Mouse (Mus musculus): Measurements from ENCODE around the gene Trpm1. TPM values are rescaled to one million over a fixed set of nuclear protein-coding genes. Genes with fewer than 3 reads are reported as not detected.

The Trpm1 gene
- polyA plus RNA-seq, 1 experiment = 0.16 TPM

GRCm38 (mm10) chr7:64196114-64196513 lies 42.5 kb downstream of the Trpm1 start:
- peaks cover 12% of the 10 kb centered on the region for H3K27me3 ChIP-seq (replicated peaks)
- no peaks in the 10 kb centered on the region for H3K36me3 ChIP-seq (replicated peaks; ENCODE audit: low read length)
- H3K9me3 ChIP-seq = no peaks in the 10 kb centered on the region
- TF ChIP-seq FLI1 (IDR thresholded peaks at IDR 0.05; ENCODE audit: low read length) = no peak
- TF ChIP-seq GATA1 (IDR thresholded peaks at IDR 0.05; ENCODE audit: borderline replicate concordance, low read length) = no peak
- H3K4me1 ChIP-seq = peaks cover 16% of the 10 kb centered on the region
- no peak overlapping the region for H3K4me3 ChIP-seq (replicated peaks)

- H3K9me3 ChIP-seq = no peaks in the 10 kb centered on the region
- no peak overlapping the region for H3K4me3 ChIP-seq (replicated peaks)
- no peak for TF ChIP-seq FLI1 (IDR thresholded peaks at IDR 0.05; ENCODE audit: low read length)
- TF ChIP-seq GATA1 (IDR thresholded peaks at IDR 0.05; ENCODE audit: borderline replicate concordance, low read length) = no peak
- H3K4me1 ChIP-seq = no peaks in the 10 kb centered on the region
- no peaks in the 10 kb centered on the region for H3K36me3 ChIP-seq (replicated peaks; ENCODE audit: low read length)
- peaks cover 2% of the 10 kb centered on the region for H3K27me3 ChIP-seq (replicated peaks)
Observed at GRCm38 (mm10) chr7:64208700-64209099, 55.1 kb downstream of the Trpm1 start.

GRCm38 (mm10) chr7:64212870-64213269 lies 59.2 kb downstream of the Trpm1 start:
- Histone ChIP-seq H3K27me3 (replicated peaks) (peaks cover 7% of the 10 kb centered on the region), H3K9me3 (no peaks in the 10 kb centered on the region), H3K4me1 (peaks cover 8% of the 10 kb centered on the region), H3K36me3 (replicated peaks; ENCODE audit: low read length) (no peaks in the 10 kb centered on the region), H3K4me3 (replicated peaks) (no peak overlapping the region)
- TF ChIP-seq FLI1 (IDR thresholded peaks at IDR 0.05; ENCODE audit: low read length) (no peak), GATA1 (IDR thresholded peaks at IDR 0.05; ENCODE audit: borderline replicate concordance, low read length) (no peak)

- TF ChIP-seq GATA1 (IDR thresholded peaks at IDR 0.05; ENCODE audit: borderline replicate concordance, low read length) (no peak), FLI1 (IDR thresholded peaks at IDR 0.05; ENCODE audit: low read length) (no peak)
- H3K4me3 ChIP-seq (replicated peaks) = no peak overlapping the region
Observed at GRCm38 (mm10) chr7:64214066-64214465, 60.4 kb downstream of the Trpm1 start.

GRCm38 (mm10) chr7:64215613-64216012 lies 62.0 kb downstream of the Trpm1 start:
- H3K9me3 ChIP-seq = no peaks in the 10 kb centered on the region
- H3K36me3 ChIP-seq (replicated peaks; ENCODE audit: low read length) = no peaks in the 10 kb centered on the region
- peaks cover 10% of the 10 kb centered on the region for H3K27me3 ChIP-seq (replicated peaks)
- no peak for TF ChIP-seq FLI1 (IDR thresholded peaks at IDR 0.05; ENCODE audit: low read length)
- TF ChIP-seq GATA1 (IDR thresholded peaks at IDR 0.05; ENCODE audit: borderline replicate concordance, low read length) = no peak
- no peak overlapping the region for H3K4me3 ChIP-seq (replicated peaks)
- H3K4me1 ChIP-seq = peaks cover 8% of the 10 kb centered on the region

More at GRCm38 (mm10) chr7:64214066-64214465, 60.4 kb downstream of the Trpm1 start:
- no peaks in the 10 kb centered on the region for H3K36me3 ChIP-seq (replicated peaks; ENCODE audit: low read length)
- no peaks in the 10 kb centered on the region for H3K9me3 ChIP-seq
- peaks cover 6% of the 10 kb centered on the region for H3K27me3 ChIP-seq (replicated peaks)
- peaks cover 8% of the 10 kb centered on the region for H3K4me1 ChIP-seq

GRCm38 (mm10) chr7:64217428-64217827 lies 63.8 kb downstream of the Trpm1 start:
- TF ChIP-seq FLI1 (IDR thresholded peaks at IDR 0.05; ENCODE audit: low read length) (no peak), GATA1 (IDR thresholded peaks at IDR 0.05; ENCODE audit: borderline replicate concordance, low read length) (no peak)
- no peaks in the 10 kb centered on the region for H3K36me3 ChIP-seq (replicated peaks; ENCODE audit: low read length)
- peaks cover 10% of the 10 kb centered on the region for H3K27me3 ChIP-seq (replicated peaks)
- H3K9me3 ChIP-seq = no peaks in the 10 kb centered on the region
- peaks cover 8% of the 10 kb centered on the region for H3K4me1 ChIP-seq
- H3K4me3 ChIP-seq (replicated peaks) = no peak overlapping the region

GRCm38 (mm10) chr7:64219765-64220164 lies 66.1 kb downstream of the Trpm1 start:
- no peaks in the 10 kb centered on the region for H3K9me3 ChIP-seq
- H3K4me3 ChIP-seq (replicated peaks) = no peak overlapping the region
- TF ChIP-seq GATA1 (IDR thresholded peaks at IDR 0.05; ENCODE audit: borderline replicate concordance, low read length) = no peak
- TF ChIP-seq FLI1 (IDR thresholded peaks at IDR 0.05; ENCODE audit: low read length) = no peak
- H3K27me3 ChIP-seq (replicated peaks) = peaks cover 8% of the 10 kb centered on the region
- peaks cover 8% of the 10 kb centered on the region for H3K4me1 ChIP-seq
- no peaks in the 10 kb centered on the region for H3K36me3 ChIP-seq (replicated peaks; ENCODE audit: low read length)

- Histone ChIP-seq H3K4me3 (replicated peaks) (no peak overlapping the region), H3K36me3 (replicated peaks; ENCODE audit: low read length) (no peaks in the 10 kb centered on the region), H3K27me3 (replicated peaks) (peaks cover 9% of the 10 kb centered on the region), H3K4me1 (no peaks in the 10 kb centered on the region; the same call in 1 of the 2 replicates), H3K9me3 (peaks cover 3% of the 10 kb centered on the region; the same call in 1 of the 2 replicates)
- TF ChIP-seq GATA1 (IDR thresholded peaks at IDR 0.05; ENCODE audit: borderline replicate concordance, low read length) (no peak), FLI1 (IDR thresholded peaks at IDR 0.05; ENCODE audit: low read length) (no peak)
Observed at GRCm38 (mm10) chr7:64223215-64223614, 69.6 kb downstream of the Trpm1 start.

- H3K36me3 ChIP-seq (replicated peaks; ENCODE audit: low read length) = no peaks in the 10 kb centered on the region
- peaks cover 17% of the 10 kb centered on the region for H3K9me3 ChIP-seq
- H3K4me1 ChIP-seq = no peaks in the 10 kb centered on the region
- no peak overlapping the region for H3K4me3 ChIP-seq (replicated peaks)
- H3K27me3 ChIP-seq (replicated peaks) = peaks cover 6% of the 10 kb centered on the region
- no peak for TF ChIP-seq GATA1 (IDR thresholded peaks at IDR 0.05; ENCODE audit: borderline replicate concordance, low read length)
- no peak for TF ChIP-seq FLI1 (IDR thresholded peaks at IDR 0.05; ENCODE audit: low read length)
Observed at GRCm38 (mm10) chr7:64226339-64227194, 72.9 kb downstream of the Trpm1 start.

- H3K4me3 ChIP-seq (replicated peaks) = no peak overlapping the region
- TF ChIP-seq FLI1 (IDR thresholded peaks at IDR 0.05; ENCODE audit: low read length) (no peak), GATA1 (IDR thresholded peaks at IDR 0.05; ENCODE audit: borderline replicate concordance, low read length) (no peak)
- H3K4me1 ChIP-seq = no peaks in the 10 kb centered on the region
- no peaks in the 10 kb centered on the region for H3K36me3 ChIP-seq (replicated peaks; ENCODE audit: low read length)
- peaks cover 6% of the 10 kb centered on the region for H3K27me3 ChIP-seq (replicated peaks)
- peaks cover 17% of the 10 kb centered on the region for H3K9me3 ChIP-seq
Observed at GRCm38 (mm10) chr7:64227586-64227985, 74.0 kb downstream of the Trpm1 start.
